In the genomic region with DNA sequence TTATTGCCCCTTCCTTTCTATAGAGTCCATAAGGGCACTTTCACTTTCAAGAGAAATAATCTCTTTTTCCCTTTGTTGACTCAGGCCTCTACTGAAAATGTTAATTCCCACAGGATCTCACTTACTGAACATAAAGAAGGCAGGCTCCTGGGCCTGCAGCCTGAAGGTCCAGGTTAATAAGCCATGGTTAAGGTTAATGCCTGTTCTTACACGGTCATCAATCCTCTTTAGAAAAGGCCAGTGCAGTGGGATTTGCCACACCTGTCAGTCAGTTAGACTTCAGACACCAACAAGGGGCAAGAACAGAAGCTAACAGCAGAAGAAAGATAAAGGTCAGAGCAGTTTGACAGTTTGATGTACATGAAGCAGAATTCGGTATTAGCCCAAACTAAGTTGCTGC, we compare ENCODE assay signal across 26 mouse cellular contexts.
DNase-seq lines count a peak whose midpoint lies in the region; ATAC-seq and TF ChIP-seq lines count a peak whose summit lies in the region.
"Had no signal": no experiment of that assay in that cellular context is flagged by ENCODE, and none has a peak within 500 bp of the region (broad histone marks: within the 10 kb centered on the region; RNA-seq: fewer than 3 reads in every experiment).

No protein-coding gene starts in this region.

- DNase-seq in hindbrain, embryonic 10.5 days (ENCODE audit: low spot score), result peak; percentile 37
- DNase-seq in hindbrain, postnatal 0 days (ENCODE audit: low spot score), result no peak
- peak; percentile 4 for DNase-seq in forelimb bud, embryonic 11.5 days (ENCODE audit: low read depth, low spot score)
- DNase-seq in cerebellum, postnatal 36 days, result no peak
- no peak for DNase-seq in spleen, adult 12 weeks (ENCODE audit: low spot score)
- DNase-seq: adrenal gland, adult 8-10 months; cerebellum, adult 9-10 months; heart, postnatal 10 days; kidney, adult 11 months; kidney, postnatal 25 days; liver; lung, adult 2 months; lung, postnatal 10 days; spleen, adult 18-20 months; thymus, postnatal 14 days had no signal

- no peak for ATAC-seq in hindbrain, postnatal 0 days
- ATAC-seq in midbrain, embryonic 12.5 days (ENCODE audit: low FRiP score, low read depth), result peak; percentile 70
- no peak for ATAC-seq in midbrain, embryonic 16.5 days
- ATAC-seq: forebrain, embryonic 16.5 days; inflammation-experienced regulatory T-cells, adult 6 months had no signal

- H3K27me3 ChIP-seq in hindbrain, embryonic 10.5 days (ENCODE audit: insufficient read depth, poor library complexity, severe bottlenecking), result peaks cover 21% of the 10 kb centered on the region
- H3K27me3 ChIP-seq in hindbrain, postnatal 0 days (ENCODE audit: insufficient read depth, low read length), result no peaks in the 10 kb centered on the region
- peaks cover 7% of the 10 kb centered on the region; the same call in 1 of the 2 replicates for H3K27me3 ChIP-seq in midbrain, embryonic 12.5 days
- no peaks in the 10 kb centered on the region for H3K27me3 ChIP-seq in midbrain, embryonic 16.5 days (ENCODE audit: control insufficient read depth, insufficient read depth, low read depth, low read length)
- H3K27me3 ChIP-seq: embryonic facial prominence, embryonic 13.5 days; heart, embryonic 13.5 days had no signal

- no peaks in the 10 kb centered on the region for H3K36me3 ChIP-seq in hindbrain, embryonic 10.5 days
- H3K36me3 ChIP-seq in hindbrain, postnatal 0 days (ENCODE audit: insufficient read depth, low read length), result no peaks in the 10 kb centered on the region
- no peaks in the 10 kb centered on the region for H3K36me3 ChIP-seq in midbrain, embryonic 12.5 days
- H3K36me3 ChIP-seq in midbrain, embryonic 16.5 days (ENCODE audit: control insufficient read depth, insufficient read depth, low read length), result no peaks in the 10 kb centered on the region
- H3K36me3 ChIP-seq: embryonic facial prominence, embryonic 13.5 days; G1E; heart, embryonic 13.5 days; neural tube, embryonic 13.5 days had no signal

- no peak for TF ChIP-seq CTCF in hindbrain, postnatal 0 days (IDR thresholded peaks at IDR 0.05; ENCODE audit: low read depth)

- no peaks in the 10 kb centered on the region for H3K9me3 ChIP-seq in hindbrain, embryonic 10.5 days
- H3K9me3 ChIP-seq in hindbrain, postnatal 0 days (ENCODE audit: low read length), result no peaks in the 10 kb centered on the region
- no peaks in the 10 kb centered on the region for H3K9me3 ChIP-seq in midbrain, embryonic 12.5 days
- H3K9me3 ChIP-seq in midbrain, embryonic 16.5 days (replicated peaks; ENCODE audit: control insufficient read depth, low read length, poor library complexity, severe bottlenecking), result no peaks in the 10 kb centered on the region
- H3K9me3 ChIP-seq: embryonic facial prominence, embryonic 13.5 days; heart, embryonic 13.5 days; neural tube, embryonic 13.5 days had no signal

- no peak overlapping the region for H3K27ac ChIP-seq in hindbrain, embryonic 10.5 days
- H3K27ac ChIP-seq in hindbrain, postnatal 0 days, result no peak overlapping the region
- H3K27ac ChIP-seq in midbrain, embryonic 12.5 days (replicated peaks), result no peak overlapping the region
- H3K27ac ChIP-seq in midbrain, embryonic 16.5 days (ENCODE audit: low read length), result no peak overlapping the region
- H3K27ac ChIP-seq: embryonic facial prominence, embryonic 13.5 days; heart, embryonic 13.5 days; liver, embryonic 14.5 days; macrophage; neural tube, embryonic 13.5 days had no signal

- no peak overlapping the region for H3K4me2 ChIP-seq in hindbrain, postnatal 0 days (ENCODE audit: low read depth, low read length)
- no peak overlapping the region for H3K4me2 ChIP-seq in midbrain, embryonic 12.5 days (replicated peaks)
- no peak overlapping the region for H3K4me2 ChIP-seq in midbrain, embryonic 16.5 days (ENCODE audit: low read length)
- H3K4me2 ChIP-seq: embryonic facial prominence, embryonic 13.5 days; heart, embryonic 13.5 days; neural tube, embryonic 13.5 days had no signal

- H3K4me1 ChIP-seq in hindbrain, embryonic 10.5 days (replicated peaks), result peaks cover 32% of the 10 kb centered on the region
- H3K4me1 ChIP-seq in hindbrain, postnatal 0 days (ENCODE audit: insufficient read depth, low read length), result no peaks in the 10 kb centered on the region
- peaks cover 7% of the 10 kb centered on the region; the same call in 1 of the 2 replicates for H3K4me1 ChIP-seq in midbrain, embryonic 12.5 days
- no peaks in the 10 kb centered on the region for H3K4me1 ChIP-seq in midbrain, embryonic 16.5 days (ENCODE audit: control insufficient read depth, insufficient read depth, low read length)
- H3K4me1 ChIP-seq: embryonic facial prominence, embryonic 13.5 days; heart, embryonic 13.5 days had no signal

- H3K9ac ChIP-seq in hindbrain, postnatal 0 days (replicated peaks; ENCODE audit: low read length), result no peak overlapping the region
- H3K9ac ChIP-seq in midbrain, embryonic 12.5 days (replicated peaks), result no peak overlapping the region
- no peak overlapping the region for H3K9ac ChIP-seq in midbrain, embryonic 16.5 days (ENCODE audit: low read depth, low read length)
- H3K9ac ChIP-seq: embryonic facial prominence, embryonic 13.5 days; heart, embryonic 13.5 days; liver, embryonic 14.5 days; neural tube, embryonic 13.5 days had no signal

- no peak overlapping the region for H3K4me3 ChIP-seq in hindbrain, embryonic 10.5 days
- no peak overlapping the region for H3K4me3 ChIP-seq in hindbrain, postnatal 0 days (ENCODE audit: low read length)
- H3K4me3 ChIP-seq in midbrain, embryonic 12.5 days, result no peak overlapping the region
- no peak overlapping the region for H3K4me3 ChIP-seq in midbrain, embryonic 16.5 days (ENCODE audit: low read depth, low read length)
- H3K4me3 ChIP-seq: embryonic facial prominence, embryonic 13.5 days; heart, embryonic 13.5 days; myocyte; neural tube, embryonic 13.5 days had no signal

- 25% methylated on average over 2 of the region's 2 CpGs for WGBS in hindbrain, embryonic 10.5 days
- 34% methylated on average over 2 of the region's 2 CpGs for WGBS in hindbrain, postnatal 0 days
- WGBS in midbrain, embryonic 12.5 days, result 20% methylated on average over 2 of the region's 2 CpGs
- 14% methylated on average over 2 of the region's 2 CpGs for WGBS in midbrain, embryonic 16.5 days

Comparison
In these comparisons a context has a peak if more than half of its experiments do, and no peak if none do; other contexts are left out.
1. DNase-seq: peak in hindbrain, embryonic 10.5 days (single experiment) and forelimb bud, embryonic 11.5 days (single experiment); none in hindbrain, postnatal 0 days (single experiment), cerebellum, postnatal 36 days (0 of 2) and spleen, adult 12 weeks (single experiment).